Mouse (Mus musculus): ENCODE data around the gene Pin1. TPM values are rescaled to one million over a fixed set of nuclear protein-coding genes. Genes with fewer than 3 reads are reported as not detected.

The Pin1 gene
- polyA plus RNA-seq, 1 experiment from 2014 or later = 43.7 TPM

GRCm38 (mm10) chr9:20712934-20713477 is 61.1 kb downstream of the Pin1 start:
- Histone ChIP-seq H3K27me3 (no peaks in the 10 kb centered on the region), H3K9me3 (no peaks in the 10 kb centered on the region), H3K4me3 (no peak overlapping the region), H3K27ac (no peak overlapping the region), H3K36me3 (no peaks in the 10 kb centered on the region), H3K4me2 (no peak overlapping the region), H3K4me1 (no peaks in the 10 kb centered on the region), H3K9ac (no peak overlapping the region)
- WGBS = 71% methylated on average over 5 of the region's 5 CpGs
- ATAC-seq (ENCODE audit: insufficient number of reproducible peaks, low FRiP score, low TSS enrichment, low read depth) = no peak

- Histone ChIP-seq H3K27me3 (no peaks in the 10 kb centered on the region), H3K4me1 (no peaks in the 10 kb centered on the region), H3K9ac (no peak overlapping the region), H3K27ac (no peak overlapping the region), H3K4me3 (no peak overlapping the region), H3K9me3 (no peaks in the 10 kb centered on the region), H3K4me2 (no peak overlapping the region), H3K36me3 (no peaks in the 10 kb centered on the region)
- no peak for ATAC-seq (ENCODE audit: insufficient number of reproducible peaks, low FRiP score, low TSS enrichment, low read depth)
- 42% methylated on average over 10 of the region's 11 CpGs for WGBS
Observed at GRCm38 (mm10) chr9:20713478-20713987, 61.6 kb downstream of the Pin1 start.

GRCm38 (mm10) chr9:20715332-20715731 is 63.4 kb downstream of the Pin1 start:
- Histone ChIP-seq H3K27me3 (no peaks in the 10 kb centered on the region), H3K4me2 (no peak overlapping the region), H3K4me3 (no peak overlapping the region), H3K27ac (no peak overlapping the region), H3K36me3 (no peaks in the 10 kb centered on the region), H3K9me3 (no peaks in the 10 kb centered on the region), H3K4me1 (no peaks in the 10 kb centered on the region), H3K9ac (no peak overlapping the region)
- no peak for ATAC-seq (ENCODE audit: insufficient number of reproducible peaks, low FRiP score, low TSS enrichment, low read depth)
- 71% methylated on average over 7 of the region's 7 CpGs for WGBS

Other genes with a start within 250 kb of the Pin1 start
- gene Zfp26, start 191.9 kb upstream of the Pin1 start, polyA plus RNA-seq (2015; fragmentation: Nextera tagmentation; extraction: Ambion mirVana) = 14.8 and 17.3 TPM in 2 replicates
- 19.1 and 19.4 TPM in 2 replicates for gene Zfp426, start 159.3 kb upstream of the Pin1 start, polyA plus RNA-seq (2015; fragmentation: Nextera tagmentation; extraction: Ambion mirVana)
- 93.6 and 110 TPM in 2 replicates for gene Zfp266, start 130.7 kb upstream of the Pin1 start, polyA plus RNA-seq (2015; fragmentation: Nextera tagmentation; extraction: Ambion mirVana)
- 16.8 and 18.9 TPM in 2 replicates for gene Zfp846, start 70.8 kb upstream of the Pin1 start, polyA plus RNA-seq (2015; fragmentation: Nextera tagmentation; extraction: Ambion mirVana)
- 332 and 370 TPM in 2 replicates for gene Ubl5, start 9.2 kb upstream of the Pin1 start, polyA plus RNA-seq (2015; fragmentation: Nextera tagmentation; extraction: Ambion mirVana)
- gene Fbxl12, start 7.3 kb upstream of the Pin1 start, polyA plus RNA-seq (2015; fragmentation: Nextera tagmentation; extraction: Ambion mirVana) = 19.2 and 20.0 TPM in 2 replicates
- 9.3 and 9.7 TPM in 2 replicates for gene Olfm2, start 94.3 kb downstream of the Pin1 start, polyA plus RNA-seq (2015; fragmentation: Nextera tagmentation; extraction: Ambion mirVana)
- gene Col5a3, start 163.0 kb downstream of the Pin1 start, polyA plus RNA-seq (2015; fragmentation: Nextera tagmentation; extraction: Ambion mirVana) = 8.0 and 15.3 TPM in 2 replicates
- gene Rdh8, start 166.4 kb downstream of the Pin1 start, polyA plus RNA-seq (2015; fragmentation: Nextera tagmentation; extraction: Ambion mirVana) = not detected in 2 replicates
- gene A230050P20Rik, start 216.5 kb downstream of the Pin1 start, polyA plus RNA-seq (2015; fragmentation: Nextera tagmentation; extraction: Ambion mirVana) = 9.5 and 11.8 TPM in 2 replicates
- gene Angptl6, start 227.6 kb downstream of the Pin1 start, polyA plus RNA-seq (2015; fragmentation: Nextera tagmentation; extraction: Ambion mirVana) = 4.6 and 5.0 TPM in 2 replicates
- 86.9 and 88.6 TPM in 2 replicates for gene Ppan, start 236.1 kb downstream of the Pin1 start, polyA plus RNA-seq (2015; fragmentation: Nextera tagmentation; extraction: Ambion mirVana)
- gene Eif3g, start 246.5 kb downstream of the Pin1 start, polyA plus RNA-seq (2015; fragmentation: Nextera tagmentation; extraction: Ambion mirVana) = 303 and 319 TPM in 2 replicates

All from limb, embryonic 15.5 days (tissue).